Mouse (Mus musculus) myocyte (in vitro differentiated cells): ENCODE results near the gene Stk17b.

Source experiments
- CEBPB ChIP-seq: IDR thresholded peaks from 2 replicates; pipeline ENCODE4 v1.6.1; 2011; ENCODE audit warnings: mild to moderate bottlenecking, moderate library complexity; ENCODE audit not compliant: poor library complexity, insufficient read depth, severe bottlenecking
- E2F4 ChIP-seq: IDR thresholded peaks from one replicate; pipeline ENCODE4 v1.6.1; 2011; ENCODE audit warnings: mild to moderate bottlenecking, control low read depth, moderate library complexity; ENCODE audit not compliant: insufficient read depth
- MAX ChIP-seq: IDR thresholded peaks from one replicate; pipeline ENCODE4 v1.6.1; 2011; ENCODE audit warnings: low read depth, mild to moderate bottlenecking, control low read depth
- MYOD1 ChIP-seq, 3 experiments: IDR thresholded peaks; one replicate each; pipeline ENCODE4 v1.6.1; 2011; ENCODE audit warnings: control low read depth in 2 of 3, low read depth in 2 of 3, mild to moderate bottlenecking in 2 of 3, moderate library complexity in 1 of 3; ENCODE audit not compliant: insufficient read length in 2 of 3, control insufficient read depth in 1 of 3
- MYOG ChIP-seq, 3 experiments: IDR thresholded peaks; one replicate each; pipeline ENCODE4 v1.6.1; 2011; ENCODE audit warnings: control low read depth in 2 of 3, low read depth in 2 of 3, mild to moderate bottlenecking in 2 of 3; ENCODE audit not compliant: insufficient read length in 2 of 3, control insufficient read depth in 1 of 3, insufficient read depth in 1 of 3
- POLR2A ChIP-seq: IDR thresholded peaks from one replicate; pipeline ENCODE4 v1.6.1; 2011; ENCODE audit warnings: low read depth, mild to moderate bottlenecking, control low read depth, moderate library complexity; ENCODE audit not compliant: insufficient read length
- POLR2AphosphoS2 ChIP-seq: IDR thresholded peaks from one replicate; pipeline ENCODE4 v1.6.1; 2011; ENCODE audit warnings: low read depth, control low read depth; ENCODE audit not compliant: insufficient read length
- REST ChIP-seq: IDR thresholded peaks from one replicate; pipeline ENCODE4 v1.6.1; 2011; ENCODE audit warnings: mild to moderate bottlenecking, control low read depth, moderate library complexity; ENCODE audit not compliant: insufficient read depth, insufficient read length
- SRF ChIP-seq: IDR thresholded peaks from one replicate; pipeline ENCODE4 v1.6.1; 2011; ENCODE audit warnings: low read depth; ENCODE audit not compliant: control insufficient read depth, insufficient read length
- TCF12 ChIP-seq: IDR thresholded peaks from one replicate; pipeline ENCODE4 v1.6.1; 2011; ENCODE audit warnings: mild to moderate bottlenecking, control low read depth; ENCODE audit not compliant: poor library complexity, insufficient read depth, severe bottlenecking
- TCF3 ChIP-seq: IDR thresholded peaks from one replicate; pipeline ENCODE4 v1.6.1; 2011; ENCODE audit warnings: low read depth, control low read depth; ENCODE audit not compliant: insufficient read length
- USF1 ChIP-seq: IDR thresholded peaks from one replicate; pipeline ENCODE4 v1.6.1; 2011; ENCODE audit warnings: low read depth, mild to moderate bottlenecking, control low read depth, moderate library complexity

- TF ChIP-seq POLR2A: no peak
- no peak for TF ChIP-seq USF1
- no peak for TF ChIP-seq MAX
- TF ChIP-seq POLR2AphosphoS2: no peak
- no peak for TF ChIP-seq TCF12
- TF ChIP-seq MYOD1 (IDR thresholded peaks at IDR 0.05; ENCODE audit: control insufficient read depth in 1 of 3, insufficient read length in 2 of 3, low read depth in 2 of 3): no peak
- no peak for TF ChIP-seq E2F4
- no peak for TF ChIP-seq REST
- no peak for TF ChIP-seq MYOG (IDR thresholded peaks at IDR 0.05; ENCODE audit: control insufficient read depth in 1 of 3, insufficient read depth in 1 of 3, insufficient read length in 2 of 3, low read depth in 2 of 3)
- TF ChIP-seq CEBPB: no peak
- no peak for TF ChIP-seq TCF3
- TF ChIP-seq SRF: no peak
Observed at GRCm38 (mm10) chr1:53740777-53741336, 44.2 kb downstream of the Stk17b start.
